In the genomic region with DNA sequence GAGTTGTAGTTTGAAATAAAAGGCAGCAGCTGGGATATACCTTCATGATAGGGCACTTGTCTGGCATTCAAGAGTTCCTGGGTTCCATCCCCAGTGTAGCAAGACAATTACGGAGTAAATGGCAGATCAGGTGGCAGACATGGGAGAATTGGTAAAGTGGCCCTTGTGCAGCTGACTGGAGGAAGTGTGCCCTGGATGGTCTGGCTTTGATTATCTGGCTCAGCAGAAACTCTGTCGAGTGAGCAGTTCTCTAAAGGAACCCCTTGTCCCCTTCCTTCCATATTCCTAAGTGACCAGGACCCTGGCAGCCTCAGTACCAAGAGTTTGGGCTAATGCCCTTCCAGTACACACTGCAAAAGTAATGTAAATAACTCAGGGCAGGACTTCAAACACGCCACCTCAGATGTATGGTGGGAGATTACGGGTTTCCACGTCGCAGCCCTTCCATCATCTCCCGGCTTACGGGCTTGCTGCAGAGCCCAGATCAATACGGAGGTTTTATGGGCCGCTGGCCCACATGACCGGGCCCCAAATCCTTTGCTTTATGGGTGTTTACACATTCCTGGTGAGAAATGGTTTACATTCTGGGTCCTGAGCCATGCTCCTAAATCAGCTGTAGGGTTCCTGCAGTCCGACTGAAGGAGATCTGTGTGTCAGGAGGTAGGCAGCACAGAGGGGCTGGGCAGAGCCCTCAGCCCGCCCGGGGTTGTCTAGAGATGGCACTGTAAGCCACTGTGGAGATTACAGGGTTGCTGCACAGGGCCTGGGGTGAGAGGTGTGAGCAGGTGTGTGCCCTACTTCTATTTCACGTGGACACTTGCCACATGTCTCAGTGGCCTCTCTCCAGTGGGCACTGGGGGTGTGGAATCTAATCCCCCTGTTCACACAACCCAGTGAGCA, we compare ENCODE assay signal across 38 mouse cellular contexts. TPM values are rescaled to one million over a fixed set of nuclear protein-coding genes. Genes with fewer than 3 reads are reported as not detected.
DNase-seq lines count a peak whose midpoint lies in the region; ATAC-seq and TF ChIP-seq lines count a peak whose summit lies in the region.
"Had no signal": no experiment of that assay in that cellular context is flagged by ENCODE, and none has a peak within 500 bp of the region (broad histone marks: within the 10 kb centered on the region; RNA-seq: fewer than 3 reads in every experiment).

No protein-coding gene starts in this region.

- no peak for TF ChIP-seq EP300 in stomach, postnatal 0 days (optimal IDR thresholded peaks at IDR 0.05)

- H3K27me3 ChIP-seq in stomach, embryonic 16.5 days (ENCODE audit: control insufficient read depth, insufficient read depth, low read length): no peaks in the 10 kb centered on the region
- H3K27me3 ChIP-seq in stomach, postnatal 0 days (ENCODE audit: control insufficient read depth, insufficient read depth, low read length): no peaks in the 10 kb centered on the region
- no peaks in the 10 kb centered on the region for H3K27me3 ChIP-seq in limb, embryonic 11.5 days (ENCODE audit: control insufficient read depth, insufficient read depth, low read length)
- H3K27me3 ChIP-seq: hindbrain, embryonic 15.5 days; neural tube, embryonic 12.5 days had no signal

- no peaks in the 10 kb centered on the region for H3K4me1 ChIP-seq in stomach, embryonic 16.5 days (ENCODE audit: control insufficient read depth, insufficient read depth, low read length)
- H3K4me1 ChIP-seq in stomach, postnatal 0 days (replicated peaks; ENCODE audit: control insufficient read depth, insufficient read depth): no peaks in the 10 kb centered on the region
- H3K4me1 ChIP-seq in limb, embryonic 11.5 days (ENCODE audit: control insufficient read depth, insufficient read depth, low read length): peaks cover 24% of the 10 kb centered on the region

- peak; percentile 32 for DNase-seq in embryo, embryonic 11 days
- no peak for DNase-seq in embryo, embryonic 9.5 days (ENCODE audit: extremely low spot score)
- no peak for DNase-seq in stomach, postnatal 0 days (ENCODE audit: low spot score)
- peak; percentile 66 for DNase-seq in limb, embryonic 11.5 days (ENCODE audit: low spot score)
- peak; percentile 66 for DNase-seq in yolk sac, embryonic 10.5 days (ENCODE audit: low spot score)
- DNase-seq in layer of hippocampus, postnatal 36 days: no peak
- DNase-seq: adrenal gland, adult 8-10 months; cerebellum, adult 11 months; cerebellum, adult 9-11 months; gastrocnemius, postnatal 14 days; heart, adult 11 months; heart, postnatal 14 days; kidney, adult 11 months; kidney, postnatal 14 days; layer of hippocampus, adult 9-11 months; liver; lung, adult 2 months; lung, postnatal 10 days; right cerebral cortex, adult 18-20 months had no signal

- no peak overlapping the region for H3K4me2 ChIP-seq in stomach, embryonic 16.5 days (ENCODE audit: low read depth, low read length)
- H3K4me2 ChIP-seq in stomach, postnatal 0 days (replicated peaks; ENCODE audit: low read depth): no peak overlapping the region
- peak overlapping the region; percentile 19; the same call in 1 of the 2 replicates for H3K4me2 ChIP-seq in limb, embryonic 11.5 days (ENCODE audit: low read depth, severe bottlenecking)
- H3K4me2 ChIP-seq: forebrain, embryonic 12.5 days; heart, embryonic 13.5 days; hindbrain, embryonic 15.5 days; midbrain, embryonic 11.5 days; neural tube, embryonic 12.5 days had no signal

- no peak overlapping the region for H3K9ac ChIP-seq in stomach, embryonic 16.5 days (ENCODE audit: low read length)
- H3K9ac ChIP-seq in stomach, postnatal 0 days (ENCODE audit: low read length): no peak overlapping the region
- H3K9ac ChIP-seq in limb, embryonic 11.5 days (ENCODE audit: low read length): no peak overlapping the region
- H3K9ac ChIP-seq: forebrain, embryonic 12.5 days; heart, embryonic 13.5 days; hindbrain, embryonic 15.5 days; liver, embryonic 14.5 days; neural tube, embryonic 12.5 days had no signal

- H3K36me3 ChIP-seq in stomach, embryonic 16.5 days (ENCODE audit: control insufficient read depth, insufficient read depth, low read length): no peaks in the 10 kb centered on the region
- no peaks in the 10 kb centered on the region for H3K36me3 ChIP-seq in stomach, postnatal 0 days (ENCODE audit: control insufficient read depth, insufficient read depth, low read length)
- H3K36me3 ChIP-seq in limb, embryonic 11.5 days (ENCODE audit: control insufficient read depth, insufficient read depth, low read length): no peaks in the 10 kb centered on the region
- H3K36me3 ChIP-seq: forebrain, embryonic 12.5 days; G1E; heart, embryonic 13.5 days; hindbrain, embryonic 10.5 days; hindbrain, embryonic 15.5 days; neural tube, embryonic 12.5 days had no signal

- no peaks in the 10 kb centered on the region for H3K9me3 ChIP-seq in stomach, embryonic 16.5 days (replicated peaks; ENCODE audit: control insufficient read depth, low read length)
- H3K9me3 ChIP-seq in stomach, postnatal 0 days (ENCODE audit: control insufficient read depth, low read length): no peaks in the 10 kb centered on the region
- H3K9me3 ChIP-seq in limb, embryonic 11.5 days (ENCODE audit: control insufficient read depth, low read length): no peaks in the 10 kb centered on the region
- H3K9me3 ChIP-seq: forebrain, embryonic 12.5 days; G1E; heart, embryonic 13.5 days; hindbrain, embryonic 10.5 days; hindbrain, embryonic 15.5 days; neural tube, embryonic 12.5 days had no signal

- no peak overlapping the region for H3K4me3 ChIP-seq in stomach, embryonic 16.5 days (replicated peaks; ENCODE audit: low read length)
- no peak overlapping the region for H3K4me3 ChIP-seq in stomach, postnatal 0 days (ENCODE audit: low read depth, low read length)
- H3K4me3 ChIP-seq in limb, embryonic 11.5 days (ENCODE audit: low read depth, low read length): no peak overlapping the region
- H3K4me3 ChIP-seq: erythroblast, embryonic 14.5 days; forebrain, embryonic 12.5 days; heart, embryonic 13.5 days; hindbrain, embryonic 10.5 days; hindbrain, embryonic 15.5 days; myocyte; neural tube, embryonic 12.5 days had no signal

- TF ChIP-seq CTCF in stomach, postnatal 0 days (IDR thresholded peaks at IDR 0.05; ENCODE audit: low read depth): no peak

- no peak overlapping the region for H3K27ac ChIP-seq in stomach, embryonic 16.5 days (ENCODE audit: low read length)
- H3K27ac ChIP-seq in stomach, postnatal 0 days (replicated peaks): no peak overlapping the region
- H3K27ac ChIP-seq in limb, embryonic 11.5 days (replicated peaks; ENCODE audit: low read depth, low read length): no peak overlapping the region; the same call in 1 of the 2 replicates
- H3K27ac ChIP-seq: forebrain, embryonic 12.5 days; heart, embryonic 13.5 days; hindbrain, embryonic 15.5 days; liver, embryonic 14.5 days; macrophage; neural tube, embryonic 12.5 days had no signal

- 28% methylated on average over 15 of the region's 15 CpGs for whole genome bisulfite sequencing in stomach, embryonic 16.5 days
- WGBS in stomach, postnatal 0 days: 23% methylated on average over 15 of the region's 15 CpGs
- WGBS in limb, embryonic 11.5 days: 16% methylated on average over 15 of the region's 15 CpGs

- ATAC-seq in stomach, embryonic 16.5 days (ENCODE audit: insufficient read depth, low FRiP score): peak; percentile 69; the same call in 1 of the 2 replicates
- no peak for ATAC-seq in stomach, postnatal 0 days (ENCODE audit: low FRiP score, low TSS enrichment)
- ATAC-seq in limb, embryonic 11.5 days (ENCODE audit: insufficient number of reproducible peaks, low FRiP score, low TSS enrichment, low read depth): peak; percentile 24; the same call in 1 of the 2 replicates
- ATAC-seq in granulocyte monocyte progenitor cell, adult 5-6 weeks (replicated peaks; ENCODE audit: poor library complexity, severe bottlenecking): no peak

RNA-seq across cellular contexts. Expression of a gene that starts 50.4 kb away (rescaled TPM):
- 1.0 and 1.4 TPM in 2 replicates for polyA plus RNA-seq in stomach, embryonic 16.5 days (2015; fragmentation: Nextera tagmentation; extraction: Ambion mirVana)
- 0.12 and 0.16 TPM in 2 replicates for polyA plus RNA-seq in stomach, postnatal 0 days (2015; fragmentation: Nextera tagmentation; extraction: Ambion mirVana)
- polyA plus RNA-seq in limb, embryonic 11.5 days (2014; fragmentation: Nextera tagmentation; extraction: Ambion mirVana): 2.6 and 3.0 TPM in 2 replicates
- not detected for total RNA-seq in layer of hippocampus, postnatal 36 days (2021)
- not detected in 2 replicates for total RNA-seq in granulocyte monocyte progenitor cell, adult 5-6 weeks (2014; fragmentation: Nextera tagmentation)
- total RNA-seq in granulocyte monocyte progenitor cell, adult 5-6 weeks (2017): not detected in 2 replicates
- total RNA-seq: common myeloid progenitor, adult 5-6 weeks; G1E; gastrocnemius, postnatal 14 days; heart, postnatal 14 days; left cerebral cortex, adult 18-20 months; left cerebral cortex, postnatal 14 days; midbrain, postnatal 0 days had no signal
- polyA plus RNA-seq: erythroblast, embryonic 14.5 days; forebrain, embryonic 12.5 days; G1E; hindbrain, embryonic 15.5 days; kidney, embryonic 14.5 days; lung, adult 2 months; macrophage; midbrain, embryonic 11.5 days; midbrain, postnatal 0 days; myocyte; spleen, adult 2 months had no signal

Comparison
In these comparisons a context has a peak if more than half of its experiments do, and no peak if none do; other contexts are left out.
1. DNase-seq: peak in embryo, embryonic 11 days (single experiment), limb, embryonic 11.5 days (single experiment) and yolk sac, embryonic 10.5 days (single experiment); none in embryo, embryonic 9.5 days (single experiment), stomach, postnatal 0 days (single experiment) and layer of hippocampus, postnatal 36 days (0 of 2).
2. ATAC-seq: peak in stomach, embryonic 16.5 days (single experiment) and limb, embryonic 11.5 days (single experiment); none in stomach, postnatal 0 days (single experiment) and granulocyte monocyte progenitor cell, adult 5-6 weeks (single experiment).